Mouse (Mus musculus) layer of hippocampus, adult 9-10 months (tissue): ENCODE results near the gene Adora2b.

Source experiments
- DNase-seq: peaks from one replicate; pipeline ENCODE4 v3.0.0; 2022; ENCODE audit warnings: low spot score

Adora2b gene

DNA sequence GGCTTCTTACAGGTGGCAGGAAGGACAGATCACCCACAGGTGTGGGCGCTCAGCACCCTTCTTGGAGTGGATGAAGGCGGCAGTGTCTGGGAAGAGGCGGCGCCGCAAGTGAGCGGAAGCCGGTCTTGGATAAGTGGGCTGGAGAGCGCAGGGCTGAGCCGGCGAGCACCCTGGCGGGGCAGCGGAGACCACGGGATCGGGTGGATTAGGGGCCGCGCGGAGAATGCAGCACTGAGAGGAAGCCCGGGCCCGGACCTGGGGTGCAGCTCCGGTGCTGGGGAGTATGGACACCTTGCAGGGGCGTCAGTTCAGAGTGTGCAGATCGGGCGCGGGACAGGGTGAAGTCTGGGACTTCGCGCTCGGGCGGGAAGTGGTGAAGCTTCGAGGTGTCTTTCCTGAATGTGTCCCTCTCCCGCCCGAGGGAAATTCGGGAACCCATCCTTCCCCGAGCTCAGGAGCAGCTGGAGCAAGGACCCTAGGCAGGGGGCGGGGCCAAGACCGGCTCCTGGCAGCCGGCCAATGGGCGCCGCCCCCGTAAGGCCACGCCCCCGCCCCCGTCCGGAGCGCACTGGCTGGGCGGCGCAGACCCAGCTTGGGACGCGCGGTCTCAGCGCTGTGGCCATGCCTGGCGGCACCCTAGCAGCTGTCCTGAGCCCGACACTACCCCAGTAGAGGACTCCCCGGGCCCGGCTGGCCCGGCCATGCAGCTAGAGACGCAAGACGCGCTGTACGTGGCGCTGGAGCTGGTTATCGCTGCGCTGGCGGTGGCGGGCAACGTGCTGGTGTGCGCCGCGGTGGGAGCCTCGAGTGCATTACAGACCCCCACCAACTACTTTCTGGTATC, at the start of gene Adora2b:
Gene Adora2b, plus strand, starts transcription at position 584 of the 844 bp plus-strand sequence.
- DNase-seq, result no peak

DNA sequence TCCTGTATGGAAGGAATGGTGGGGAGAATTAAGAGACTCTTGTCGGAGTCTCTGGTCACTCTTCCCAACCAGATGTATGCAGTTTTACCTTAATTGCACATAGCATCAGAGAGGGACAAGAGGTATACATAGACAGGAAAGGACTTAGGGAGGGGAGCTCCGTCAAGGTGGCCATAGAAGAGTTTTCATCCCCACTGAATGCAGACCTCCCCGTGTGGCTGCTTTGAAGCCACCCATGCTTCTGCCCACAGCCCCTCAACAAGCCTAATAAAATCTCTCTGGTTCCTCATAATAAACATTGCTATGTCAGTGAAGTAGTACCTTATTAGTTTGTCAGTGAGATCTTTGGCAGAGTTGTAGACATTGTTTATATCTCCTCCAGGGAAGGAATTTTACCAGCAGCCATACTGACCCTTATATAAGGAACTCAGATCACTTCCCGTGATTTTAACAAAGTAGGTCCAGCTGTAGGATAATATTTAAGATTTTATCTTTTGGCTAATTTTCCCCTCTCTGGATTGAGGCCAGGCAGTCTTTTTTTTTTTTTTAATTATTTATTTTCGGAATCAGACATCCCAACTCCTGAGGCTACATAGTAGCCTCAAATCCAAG, 47.8 kb upstream of the Adora2b start:
- DNase-seq, result no peak

DNA sequence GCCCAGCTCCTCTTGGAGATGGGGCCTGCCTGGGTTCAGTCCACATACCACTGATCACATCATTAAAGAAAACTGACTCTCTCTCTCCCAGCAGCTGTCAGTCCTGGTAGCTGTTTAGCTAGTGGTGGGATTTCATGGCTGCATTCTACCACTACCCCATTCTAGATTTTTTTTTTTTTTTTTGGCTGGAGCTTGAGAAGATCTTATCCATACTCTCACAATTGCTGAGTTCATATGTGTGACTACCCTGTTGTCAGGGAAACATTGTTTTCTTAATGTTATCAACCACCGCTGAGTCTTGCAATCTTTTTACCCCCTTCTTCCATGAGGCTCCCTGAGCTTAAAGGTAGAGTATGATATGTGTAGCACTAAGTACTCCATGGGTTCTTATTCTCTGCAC, 46.1 kb upstream of the Adora2b start:
- DNase-seq, result no peak

DNA sequence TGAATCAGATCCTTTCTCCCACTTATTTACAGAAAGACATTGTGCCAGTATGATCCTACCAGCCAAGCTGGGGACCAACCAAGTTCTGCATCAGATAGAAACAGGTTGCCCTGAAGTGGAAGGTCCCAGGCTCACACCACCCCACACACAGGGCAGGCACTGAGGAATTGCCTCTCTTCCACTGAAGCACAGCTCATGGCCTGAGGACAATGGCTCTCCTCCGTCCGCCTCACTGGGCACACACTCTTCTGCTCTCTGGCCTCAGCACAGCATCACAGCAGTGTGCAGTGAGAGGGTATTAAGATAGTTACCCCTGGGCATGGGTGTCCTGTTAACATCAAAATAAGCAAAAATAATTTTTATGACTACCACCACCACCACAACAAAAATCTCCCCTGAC, 39.7 kb upstream of the Adora2b start:
- DNase-seq, result no peak

DNA sequence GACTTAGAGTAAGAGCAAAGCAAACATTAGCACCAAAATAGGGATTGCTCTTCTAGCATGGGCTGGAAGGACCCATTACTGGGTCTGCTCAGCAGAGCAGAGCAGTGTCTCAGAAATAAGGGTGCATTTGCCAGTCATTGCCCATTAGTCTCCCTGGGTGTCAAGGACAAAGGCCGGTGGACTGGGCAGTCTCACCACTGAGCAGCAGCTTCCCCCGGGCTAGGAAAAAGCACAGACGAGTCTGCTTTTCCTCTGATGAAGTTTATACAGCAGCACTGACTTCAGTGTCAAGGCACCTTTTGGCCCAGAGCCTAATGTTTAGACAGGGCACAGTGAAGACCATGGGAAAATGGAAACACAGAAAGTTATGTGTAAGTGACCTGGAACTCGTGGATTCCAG, 38.9 kb upstream of the Adora2b start:
- DNase-seq, result no peak

DNA sequence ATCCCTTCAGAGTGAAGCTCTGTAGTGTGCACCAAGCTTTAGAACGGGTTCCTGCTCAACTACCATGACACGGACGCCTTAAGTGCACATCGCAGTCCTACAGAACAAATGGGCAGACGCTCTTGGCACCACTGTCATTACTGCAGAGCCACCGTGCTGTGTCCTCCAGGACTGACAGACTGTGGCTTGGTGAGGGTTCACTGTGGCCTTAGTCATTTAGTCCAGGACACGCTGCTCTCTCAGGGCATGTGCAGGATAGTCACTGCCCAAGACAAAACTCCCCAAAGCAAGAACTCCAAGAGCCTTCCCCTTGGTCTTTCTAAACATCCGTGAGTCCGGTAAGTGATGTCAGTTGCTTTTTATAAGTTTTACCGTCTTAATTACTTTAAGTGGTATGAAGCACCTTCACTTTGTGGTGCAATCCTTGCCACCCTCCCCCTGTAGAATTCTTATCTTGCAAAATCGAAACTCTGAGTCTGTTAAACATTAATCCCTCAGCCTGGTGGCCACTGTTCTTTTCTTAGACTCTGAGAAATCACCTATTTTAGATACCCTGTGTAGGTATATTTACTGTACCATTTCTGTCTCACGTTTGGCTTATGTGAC, 35.3 kb upstream of the Adora2b start:
- DNase-seq, result no peak

DNA sequence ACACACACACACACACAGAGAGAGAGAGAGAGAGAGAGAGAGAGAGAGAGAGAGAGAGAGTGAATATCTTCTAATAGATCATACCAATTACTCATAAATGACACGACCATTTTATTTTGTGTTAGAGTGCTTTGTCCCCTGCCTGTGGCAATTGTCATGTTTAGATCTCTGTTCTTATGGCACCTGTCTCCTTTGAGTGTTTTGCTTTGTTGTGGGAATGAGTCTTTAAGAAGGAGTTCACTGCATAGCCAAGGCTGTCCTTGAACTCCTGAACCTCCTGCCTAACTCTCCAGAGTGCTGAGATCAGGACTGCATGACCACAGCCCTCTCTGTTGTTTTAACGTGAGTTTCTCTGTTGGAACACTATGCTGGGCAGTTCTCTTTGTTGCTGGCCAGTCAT, 33.7 kb upstream of the Adora2b start:
- DNase-seq, result no peak

DNA sequence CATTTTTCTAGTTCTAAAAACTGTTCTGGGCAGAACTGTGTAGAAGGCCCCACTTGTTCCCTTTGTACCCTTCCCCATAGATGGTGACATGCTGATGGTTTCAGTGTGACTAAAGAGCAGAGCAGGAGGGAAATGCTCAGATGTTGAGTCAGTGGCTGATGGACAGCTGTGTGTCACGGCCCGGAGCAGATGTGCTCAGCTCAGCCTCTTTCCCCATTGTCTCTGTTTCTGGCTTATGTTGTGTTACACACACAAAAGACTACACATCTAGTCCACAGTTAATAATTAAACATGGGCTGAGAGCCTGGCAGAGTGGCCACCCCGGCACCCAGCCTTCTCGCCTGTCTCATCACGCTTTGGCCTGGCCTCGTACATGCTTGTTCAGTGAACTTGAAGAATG, 31.0 kb upstream of the Adora2b start:
- DNase-seq, result no peak

DNA sequence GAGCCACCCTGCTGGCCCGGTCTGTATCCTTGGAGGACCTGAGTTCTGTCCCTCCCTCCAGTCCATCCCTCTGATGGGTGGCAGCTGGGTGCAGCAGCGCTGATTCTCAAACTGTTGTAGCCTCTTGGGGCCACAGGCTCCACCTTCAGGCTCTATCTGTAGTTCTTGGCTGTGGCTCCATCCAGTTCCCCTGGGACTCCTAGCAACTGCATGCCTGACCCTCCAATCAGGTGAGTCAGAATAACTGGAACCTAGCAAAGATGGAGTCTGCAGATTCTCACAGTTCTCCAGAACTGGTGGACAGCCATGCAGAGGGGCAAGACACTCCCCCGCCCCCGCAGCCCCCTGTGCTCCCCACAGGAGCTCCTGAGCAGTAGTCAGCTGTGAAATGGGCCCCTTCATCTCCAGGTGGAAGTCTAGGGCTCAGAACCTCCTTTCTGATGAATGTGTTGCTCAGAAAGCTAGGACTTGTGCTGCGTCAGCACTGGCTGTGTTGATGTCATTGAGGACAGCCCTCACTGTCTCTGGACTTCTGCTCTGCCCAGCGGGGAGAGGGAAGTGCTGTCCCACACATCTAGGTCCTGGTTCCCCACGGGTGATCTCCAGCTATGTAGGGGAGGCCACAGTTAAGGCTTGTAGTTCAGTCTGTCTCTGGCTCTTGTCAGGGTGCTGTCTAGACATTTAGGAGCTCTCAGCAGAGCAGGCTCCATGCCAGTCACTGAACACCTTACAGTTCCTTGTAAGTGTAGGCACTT, 27.9 kb upstream of the Adora2b start:
- DNase-seq, result no peak

DNA sequence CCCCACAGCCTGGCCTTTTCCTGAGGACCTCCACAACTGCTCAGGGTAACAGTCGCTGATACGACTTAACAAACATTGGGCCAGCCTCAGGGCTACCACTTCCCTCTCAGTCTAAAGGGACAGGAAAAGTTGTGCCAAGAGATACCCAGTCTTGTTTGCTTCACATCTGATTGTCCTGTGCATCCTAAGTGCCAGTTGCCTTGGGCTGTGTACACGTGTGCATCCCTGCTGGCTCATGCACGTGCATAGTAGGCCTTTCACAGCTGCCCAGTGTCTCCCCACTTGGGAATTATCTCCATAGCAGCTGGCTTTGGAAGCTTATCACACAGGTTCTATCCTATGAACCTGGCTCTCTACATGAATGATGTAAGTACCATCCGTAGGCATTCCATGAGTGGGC, 25.4 kb upstream of the Adora2b start:
- no peak for DNase-seq

DNA sequence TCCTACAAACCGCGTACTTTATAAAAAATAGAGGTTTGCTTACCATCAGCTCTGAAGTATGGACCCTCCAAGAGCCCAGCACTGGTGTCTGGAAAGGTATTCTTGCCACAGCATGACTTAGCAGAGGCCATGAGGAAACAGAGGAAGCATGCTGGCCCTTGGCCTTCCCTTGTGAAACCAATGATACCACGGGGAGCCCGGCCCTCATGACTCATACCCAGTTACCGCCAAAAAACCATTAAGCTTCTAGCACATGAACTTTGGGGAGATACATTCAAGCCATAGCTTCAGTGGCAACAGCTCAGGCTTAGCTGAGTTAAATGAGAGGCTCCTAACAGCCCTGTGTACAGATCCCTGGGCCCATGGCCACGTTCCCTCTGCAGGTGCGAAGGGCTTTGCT, 24.8 kb upstream of the Adora2b start:
- no peak for DNase-seq

DNA sequence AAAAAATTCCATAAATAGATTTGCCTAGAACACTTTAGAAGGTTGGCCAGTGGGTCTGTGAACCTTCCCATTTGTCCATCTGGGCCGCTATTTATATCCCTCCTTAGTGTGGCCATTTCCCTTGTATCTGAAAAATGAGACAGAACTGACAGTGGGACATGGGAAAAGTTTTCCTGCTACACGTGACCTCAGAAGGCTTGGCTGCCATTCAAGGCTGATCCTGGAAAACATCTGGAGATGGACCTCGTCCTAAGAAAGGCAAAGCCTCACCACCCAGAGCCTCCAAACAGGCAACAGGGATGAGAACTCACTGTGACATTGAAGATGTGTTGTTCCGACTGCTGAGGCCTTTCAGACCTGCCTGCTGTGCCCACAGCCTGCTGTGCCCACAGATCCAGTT, 24.0 kb upstream of the Adora2b start:
- DNase-seq, result no peak

DNA sequence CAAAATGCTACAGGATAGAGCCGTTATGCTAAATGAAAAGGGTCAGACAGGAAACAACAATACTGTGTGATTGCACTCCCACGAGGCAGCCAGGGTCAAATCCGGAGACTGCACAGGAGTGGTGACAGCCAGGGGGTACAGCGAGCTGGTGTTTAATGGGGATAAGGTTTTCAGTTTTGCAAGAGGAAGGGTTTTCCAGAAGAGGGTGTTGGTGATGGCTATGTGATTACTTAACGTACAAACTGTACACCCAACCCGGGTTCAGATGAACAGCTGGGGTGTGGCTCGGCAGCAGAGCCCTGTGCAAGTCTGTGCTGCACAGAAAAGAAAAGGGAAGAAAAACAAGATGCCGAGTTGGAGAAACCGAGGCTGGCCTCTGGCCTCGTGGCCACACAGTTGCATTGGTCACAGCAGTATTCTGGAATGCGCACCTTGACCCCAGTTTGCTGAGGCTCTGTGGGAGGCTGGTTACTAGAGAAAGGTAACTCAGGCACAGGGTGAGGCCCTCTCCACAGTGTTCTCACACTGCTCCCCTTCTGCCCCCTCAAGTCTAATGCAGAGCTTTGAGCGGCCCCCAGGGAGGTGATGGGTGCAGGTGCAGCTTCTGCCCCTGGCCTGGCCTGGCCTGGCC, 8.0 kb upstream of the Adora2b start:
- DNase-seq, result no peak

DNA sequence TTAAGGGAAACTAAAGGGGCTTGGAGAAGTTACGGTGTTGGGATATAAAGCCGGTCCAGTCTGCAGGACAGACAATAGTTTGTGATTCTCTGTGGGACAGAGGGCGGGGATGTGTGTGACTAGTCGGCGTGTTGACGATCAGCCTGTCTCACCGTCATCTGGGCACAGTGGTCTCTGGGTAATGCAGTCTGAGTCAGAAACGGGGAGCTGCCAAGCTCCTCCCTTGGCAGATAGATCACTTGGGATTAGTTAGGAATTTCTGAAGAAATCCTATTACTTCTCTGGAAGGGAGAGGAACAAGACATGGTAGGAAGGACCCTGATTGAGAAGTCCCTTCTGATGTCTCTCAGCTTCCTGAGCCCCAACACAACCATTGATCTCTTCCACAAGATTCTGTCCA, 4.9 kb upstream of the Adora2b start:
- no peak for DNase-seq

DNA sequence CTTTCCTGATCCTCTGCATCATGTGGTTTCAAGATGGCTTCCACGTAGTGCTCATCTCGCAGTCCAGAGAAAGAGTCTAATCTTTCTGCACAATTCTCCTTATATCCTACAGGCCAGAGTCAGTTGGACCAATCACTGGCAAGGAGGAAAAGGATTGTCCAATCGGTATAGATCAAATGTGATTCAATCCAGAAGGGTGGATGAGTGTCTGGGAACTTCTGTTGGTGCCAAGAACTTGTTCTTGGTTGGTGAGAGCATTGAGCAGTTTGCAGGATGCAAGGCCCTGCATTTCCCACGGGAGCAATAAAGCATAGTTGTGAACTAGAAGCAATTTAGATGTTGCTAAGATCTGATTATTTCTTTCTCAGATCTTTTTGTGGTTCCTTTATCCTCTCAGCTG, 4.3 kb upstream of the Adora2b start:
- DNase-seq, result no peak

DNA sequence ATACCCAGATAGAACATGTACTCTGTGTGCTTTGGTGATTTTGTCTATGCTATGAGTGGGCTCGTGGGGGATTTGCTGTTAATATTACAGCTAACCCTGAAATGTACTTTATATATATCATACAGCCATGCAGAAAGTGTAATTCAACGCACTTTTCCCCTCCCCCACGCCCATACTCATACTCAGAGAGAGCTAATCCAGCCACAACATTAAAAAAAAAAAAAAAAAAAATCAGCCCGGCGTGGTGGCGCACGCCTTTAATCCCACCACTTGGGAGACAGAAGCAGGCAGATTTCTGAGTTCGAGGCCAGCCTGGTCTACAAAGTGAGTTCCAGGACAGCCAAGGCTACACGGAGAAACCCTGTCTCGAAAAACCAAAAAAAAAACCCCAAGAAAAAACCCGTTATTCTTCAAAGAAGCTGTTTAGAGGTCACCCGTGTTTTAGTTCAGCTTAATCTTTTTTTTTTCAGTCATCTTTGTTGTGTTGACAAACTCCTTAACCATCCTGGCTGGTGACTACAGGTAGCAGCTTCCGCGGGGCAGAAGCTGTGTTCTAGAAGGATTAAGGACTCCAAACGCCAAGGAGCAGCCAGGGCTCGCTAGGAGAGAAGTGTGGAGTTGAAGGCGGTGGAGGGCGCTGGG, 904 bp upstream of the Adora2b start:
- no peak for DNase-seq

DNA sequence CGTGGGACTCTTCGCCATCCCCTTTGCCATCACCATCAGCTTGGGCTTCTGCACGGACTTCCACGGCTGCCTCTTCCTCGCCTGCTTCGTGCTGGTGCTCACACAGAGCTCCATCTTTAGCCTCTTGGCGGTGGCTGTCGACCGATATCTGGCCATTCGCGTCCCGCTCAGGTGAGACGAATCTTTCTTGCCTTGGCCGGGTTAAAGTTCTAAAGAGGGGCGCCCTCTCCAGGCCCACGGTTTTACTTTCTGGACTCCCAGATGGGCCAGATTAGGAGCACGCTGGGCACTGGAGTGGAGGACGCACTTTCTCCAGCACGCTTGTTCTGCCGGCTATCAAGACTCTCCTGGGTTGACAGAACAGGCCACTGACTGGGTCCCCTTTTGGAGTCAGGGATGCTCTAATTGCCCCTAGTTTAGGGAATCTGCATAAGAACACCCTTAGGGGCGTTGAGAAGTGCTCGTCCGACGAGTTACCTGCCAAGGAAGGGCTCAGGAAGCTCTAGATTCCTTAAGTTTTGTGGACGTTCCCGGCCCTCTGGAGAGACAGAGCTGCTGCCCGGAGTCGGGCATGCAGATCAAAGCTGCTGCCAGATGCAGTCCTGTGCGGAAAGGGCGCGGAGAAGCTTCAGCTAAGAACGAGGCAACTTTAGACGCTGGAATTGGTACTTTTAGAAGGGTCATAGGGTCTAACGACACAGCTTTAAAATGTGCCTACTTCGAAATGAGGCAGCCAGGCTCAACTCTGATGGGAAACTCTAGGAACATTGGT, 668 bp downstream of the Adora2b start:
- DNase-seq, result no peak

DNA sequence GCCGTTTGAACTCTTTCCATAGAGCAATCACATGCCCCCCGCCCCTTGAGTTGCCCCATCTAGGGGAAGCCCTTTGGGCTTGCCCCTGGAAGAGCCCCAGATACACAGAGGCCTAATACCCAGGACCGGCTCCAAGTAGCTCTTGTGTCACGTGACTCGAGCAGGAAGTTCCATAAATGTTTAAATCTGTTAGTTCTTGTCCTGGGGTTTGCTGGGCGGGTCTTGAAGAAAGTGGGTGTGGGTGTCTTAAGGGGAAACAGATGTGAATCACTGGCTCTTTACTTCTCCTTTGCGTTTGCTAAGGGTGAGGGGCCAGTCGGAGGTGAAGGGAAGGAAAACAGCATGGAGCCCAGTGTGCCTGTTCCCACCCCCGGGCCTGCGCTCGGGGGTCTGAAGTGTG, 2.3 kb downstream of the Adora2b start:
- no peak for DNase-seq

DNA sequence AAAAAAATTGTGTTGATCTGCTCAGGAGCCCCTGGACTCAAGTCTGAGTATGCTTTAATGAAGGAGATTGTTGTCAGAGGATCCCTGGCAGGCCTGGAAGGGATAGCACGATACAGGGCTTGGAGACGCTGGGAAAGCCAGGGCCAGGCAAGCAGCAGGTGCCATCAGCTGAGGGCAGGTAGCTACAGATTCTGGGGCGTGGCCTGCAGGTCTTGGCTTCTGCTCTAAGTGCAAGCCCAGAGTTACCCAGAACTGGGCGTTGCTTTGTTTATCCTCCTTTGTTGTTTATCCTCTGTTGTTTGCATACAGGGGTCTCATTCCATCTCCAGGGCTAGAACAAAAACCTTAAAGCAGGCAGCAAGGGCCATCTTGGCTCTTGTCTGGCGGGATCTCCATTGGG, 4.6 kb downstream of the Adora2b start:
- no peak for DNase-seq

DNA sequence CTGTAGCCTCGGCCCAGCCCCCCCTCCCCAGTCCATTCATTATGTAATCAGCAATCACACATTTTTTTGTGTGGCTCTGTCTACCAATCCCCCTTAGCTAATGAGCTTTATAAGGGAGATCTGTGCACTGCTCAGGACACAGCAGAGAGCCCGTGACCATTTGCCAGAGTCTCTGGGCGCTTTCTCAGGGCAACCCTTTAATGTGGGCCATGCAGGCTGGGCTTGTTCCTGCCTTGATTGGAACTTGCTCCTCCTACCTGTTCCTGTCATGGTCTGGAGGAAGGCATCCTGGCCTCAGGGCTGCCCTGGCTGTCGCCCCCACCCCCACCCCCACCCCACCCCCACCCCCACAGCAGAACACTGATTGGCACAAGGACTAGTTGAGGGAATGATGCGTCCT, 10.4 kb downstream of the Adora2b start:
- no peak for DNase-seq

DNA sequence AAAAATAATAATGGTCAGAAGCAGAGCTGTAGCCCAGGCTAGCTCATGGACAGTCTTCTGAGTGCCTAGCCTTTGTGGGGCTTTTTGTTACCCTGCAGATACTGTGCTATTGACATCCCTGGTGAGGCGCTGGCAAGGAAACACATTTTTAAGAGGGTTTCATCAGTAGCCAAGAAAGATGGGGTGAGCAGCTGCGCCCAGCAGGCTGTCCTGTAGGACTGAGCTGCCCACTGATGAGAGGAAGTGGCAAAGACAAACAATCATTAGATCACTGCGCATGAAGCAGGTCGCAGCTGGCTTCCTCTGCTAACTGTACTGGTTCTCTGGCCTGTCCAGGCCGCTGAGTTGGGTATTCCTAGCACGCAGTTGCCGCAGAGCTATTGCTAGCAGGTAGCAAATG, 14.8 kb downstream of the Adora2b start:
- DNase-seq, result no peak
